ENCODE assay signal across 26 mouse cellular contexts in the genomic region with DNA sequence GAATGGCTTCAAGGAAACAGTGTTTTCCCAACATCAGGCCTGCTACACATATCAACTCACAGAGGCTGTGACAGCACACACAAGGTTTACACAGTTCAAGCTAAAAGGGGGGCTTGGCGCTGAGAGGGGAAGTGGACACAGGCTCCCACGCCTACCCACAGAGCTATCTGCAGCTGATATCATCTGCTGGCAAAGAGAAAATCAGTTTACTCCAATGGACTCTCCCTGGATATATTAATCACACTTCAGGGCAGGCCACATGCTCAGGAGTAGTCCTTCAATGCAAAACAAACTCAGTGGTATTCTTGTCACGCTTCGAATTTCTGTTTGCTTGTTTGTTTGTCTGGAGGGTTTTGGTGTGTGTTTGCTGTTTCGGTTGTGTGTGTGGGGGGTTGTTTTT.
DNase-seq lines count a peak whose midpoint lies in the region; ATAC-seq and TF ChIP-seq lines count a peak whose summit lies in the region.
"Had no signal": no experiment of that assay in that cellular context is flagged by ENCODE, and none has a peak within 500 bp of the region (broad histone marks: within the 10 kb centered on the region; RNA-seq: fewer than 3 reads in every experiment).

No protein-coding gene starts in this region.

- intact Hi-C loops in left cerebral cortex, postnatal 10 days (cut with DNase I), result no loop called here

- no peaks in the 10 kb centered on the region for H3K9me3 ChIP-seq in forebrain, embryonic 15.5 days
- H3K9me3 ChIP-seq in forebrain, embryonic 10.5 days, result no peaks in the 10 kb centered on the region
- H3K9me3 ChIP-seq in hindbrain, embryonic 14.5 days (ENCODE audit: control insufficient read depth, low read length), result no peaks in the 10 kb centered on the region
- H3K9me3 ChIP-seq in lung, postnatal 0 days (ENCODE audit: low read length), result no peaks in the 10 kb centered on the region
- H3K9me3 ChIP-seq: embryonic facial prominence, embryonic 10.5 days; heart, embryonic 15.5 days; kidney, embryonic 15.5 days; limb, embryonic 15.5 days; liver, embryonic 15.5 days had no signal

- peak overlapping the region; percentile 36; the same call in 1 of the 2 replicates for H3K27ac ChIP-seq in forebrain, embryonic 15.5 days (replicated peaks)
- H3K27ac ChIP-seq in forebrain, embryonic 10.5 days, result no peak overlapping the region
- no peak overlapping the region for H3K27ac ChIP-seq in hindbrain, embryonic 14.5 days
- no peak overlapping the region for H3K27ac ChIP-seq in lung, postnatal 0 days (ENCODE audit: low read length)
- H3K27ac ChIP-seq: embryonic facial prominence, embryonic 10.5 days; heart, embryonic 15.5 days; kidney, embryonic 15.5 days; left cerebral cortex, adult 2 months; limb, embryonic 15.5 days; liver, embryonic 15.5 days; macrophage had no signal

- no peak for ATAC-seq in forebrain, embryonic 15.5 days (replicated peaks)
- 0 out of 2 replicates have a peak, but pooled peaks have one; percentile 31 for ATAC-seq in hindbrain, embryonic 14.5 days (ENCODE audit: low FRiP score)
- peak; percentile 59 for ATAC-seq in lung, postnatal 0 days
- ATAC-seq: activated CD4-positive, CD25-positive, alpha-beta regulatory T cell, adult 4 months had no signal

- no peak overlapping the region for H3K4me3 ChIP-seq in forebrain, embryonic 15.5 days
- H3K4me3 ChIP-seq in forebrain, embryonic 10.5 days, result no peak overlapping the region
- H3K4me3 ChIP-seq in lung, adult 2 months (replicated peaks; ENCODE audit: extremely low read depth, low read depth, low read length), result no peak overlapping the region
- H3K4me3 ChIP-seq in hindbrain, embryonic 14.5 days (replicated peaks; ENCODE audit: low read length), result no peak overlapping the region
- H3K4me3 ChIP-seq in lung, postnatal 0 days (ENCODE audit: low read depth, low read length), result no peak overlapping the region
- H3K4me3 ChIP-seq: embryonic facial prominence, embryonic 10.5 days; heart, embryonic 15.5 days; kidney, embryonic 15.5 days; left cerebral cortex, adult 2 months; limb, embryonic 15.5 days; liver, embryonic 15.5 days had no signal

- H3K4me1 ChIP-seq in forebrain, embryonic 15.5 days, result peaks cover 18% of the 10 kb centered on the region
- peaks cover 22% of the 10 kb centered on the region for H3K4me1 ChIP-seq in forebrain, embryonic 10.5 days
- H3K4me1 ChIP-seq in lung, adult 2 months (ENCODE audit: control insufficient read depth, insufficient read depth, low read length), result no peaks in the 10 kb centered on the region; the same call in 1 of the 2 replicates
- H3K4me1 ChIP-seq in hindbrain, embryonic 14.5 days (replicated peaks; ENCODE audit: control insufficient read depth, insufficient read depth, low read length), result peaks cover 3% of the 10 kb centered on the region; the same call in 1 of the 2 replicates
- no peaks in the 10 kb centered on the region; the same call in 1 of the 2 replicates for H3K4me1 ChIP-seq in lung, postnatal 0 days (ENCODE audit: insufficient read depth, low read depth, low read length)
- H3K4me1 ChIP-seq: liver, embryonic 15.5 days had no signal

- TF ChIP-seq CTCF in lung, adult 2 months (IDR thresholded peaks at IDR 0.05; ENCODE audit: insufficient read depth, low read length), result no peak
- TF ChIP-seq CTCF in lung, postnatal 0 days (IDR thresholded peaks at IDR 0.05), result no peak

- H3K27me3 ChIP-seq in forebrain, embryonic 15.5 days, result no peaks in the 10 kb centered on the region
- H3K27me3 ChIP-seq in forebrain, embryonic 10.5 days (ENCODE audit: poor library complexity, severe bottlenecking), result no peaks in the 10 kb centered on the region
- H3K27me3 ChIP-seq in hindbrain, embryonic 14.5 days (ENCODE audit: control insufficient read depth, insufficient read depth, low read length), result no peaks in the 10 kb centered on the region
- no peaks in the 10 kb centered on the region for H3K27me3 ChIP-seq in lung, postnatal 0 days (replicated peaks; ENCODE audit: insufficient read depth, low read length)
- H3K27me3 ChIP-seq: heart, embryonic 15.5 days; kidney, embryonic 15.5 days; limb, embryonic 15.5 days; liver, embryonic 15.5 days had no signal

- H3K36me3 ChIP-seq in forebrain, embryonic 15.5 days, result no peaks in the 10 kb centered on the region
- H3K36me3 ChIP-seq in forebrain, embryonic 10.5 days (replicated peaks), result no peaks in the 10 kb centered on the region
- no peaks in the 10 kb centered on the region for H3K36me3 ChIP-seq in hindbrain, embryonic 14.5 days (replicated peaks; ENCODE audit: control insufficient read depth, insufficient read depth)
- H3K36me3 ChIP-seq in lung, postnatal 0 days (ENCODE audit: insufficient read depth, low read length), result no peaks in the 10 kb centered on the region
- H3K36me3 ChIP-seq: embryonic facial prominence, embryonic 10.5 days; heart, embryonic 15.5 days; kidney, embryonic 15.5 days; limb, embryonic 15.5 days; liver, embryonic 15.5 days had no signal

- TF ChIP-seq EP300 in lung, postnatal 0 days (IDR thresholded peaks at IDR 0.05), result no peak

- no peak for DNase-seq in forebrain, embryonic 10.5 days (ENCODE audit: extremely low spot score, low spot score)
- DNase-seq in lung, adult 18-20 months, result peak; percentile 17 to 25
- no peak for DNase-seq in lung, adult 2 months
- no peak for DNase-seq in hindbrain, embryonic 14.5 days (ENCODE audit: low spot score)
- peak; percentile 15 for DNase-seq in lung, postnatal 0 days (ENCODE audit: low spot score)
- no peak for DNase-seq in gastrocnemius, postnatal 25 days
- no peak for DNase-seq in left cerebral cortex, postnatal 10 days (ENCODE audit: extremely low spot score in 1 of 2, low spot score in 2 of 2)
- DNase-seq: adrenal gland, postnatal 10 days; cerebellum, adult 9-10 months; forebrain, postnatal 0 days; gastrocnemius, postnatal 14 days; heart, postnatal 36 days; kidney, adult 11 months; kidney, postnatal 36 days; left cerebral cortex, postnatal 4 days; retina, postnatal 1 day; thymus, postnatal 36 days had no signal

- TF ChIP-seq POLR2A in lung, adult 2 months (IDR thresholded peaks at IDR 0.05; ENCODE audit: borderline replicate concordance, extremely low read depth, low read depth, low read length), result no peak

- no peak overlapping the region for H3K4me2 ChIP-seq in forebrain, embryonic 15.5 days (replicated peaks)
- H3K4me2 ChIP-seq in hindbrain, embryonic 14.5 days (replicated peaks), result no peak overlapping the region
- no peak overlapping the region for H3K4me2 ChIP-seq in lung, postnatal 0 days (replicated peaks; ENCODE audit: low read depth, low read length)
- H3K4me2 ChIP-seq: heart, embryonic 15.5 days; kidney, embryonic 15.5 days; limb, embryonic 15.5 days; liver, embryonic 15.5 days had no signal

- no peak overlapping the region for H3K9ac ChIP-seq in forebrain, embryonic 15.5 days (replicated peaks)
- no peak overlapping the region for H3K9ac ChIP-seq in hindbrain, embryonic 14.5 days
- no peak overlapping the region for H3K9ac ChIP-seq in lung, postnatal 0 days (replicated peaks; ENCODE audit: low read depth)
- H3K9ac ChIP-seq: forebrain, postnatal 0 days; heart, embryonic 15.5 days; kidney, embryonic 15.5 days; limb, embryonic 15.5 days; liver, embryonic 15.5 days had no signal

- WGBS in forebrain, embryonic 15.5 days, result 64% methylated on average over 5 of the region's 5 CpGs
- WGBS in forebrain, embryonic 10.5 days, result 88% methylated on average over 5 of the region's 5 CpGs
- WGBS in lung, adult 2 months, result 43% methylated on average over 5 of the region's 5 CpGs
- 69% methylated on average over 5 of the region's 5 CpGs for WGBS in hindbrain, embryonic 14.5 days
- WGBS in lung, postnatal 0 days, result 53% methylated on average over 5 of the region's 5 CpGs

Comparison
In these comparisons a context has a peak if more than half of its experiments do, and no peak if none do; other contexts are left out.
1. DNase-seq: peak in lung, adult 18-20 months (2 of 2) and lung, postnatal 0 days (single experiment); none in forebrain, embryonic 10.5 days (single experiment), lung, adult 2 months (single experiment), hindbrain, embryonic 14.5 days (single experiment), gastrocnemius, postnatal 25 days (single experiment) and left cerebral cortex, postnatal 10 days (0 of 2).